Mouse (Mus musculus) layer of hippocampus, adult 8-10 months (tissue): ENCODE data around the gene Vmn1r17. TPM values are rescaled to one million over a fixed set of nuclear protein-coding genes. Genes with fewer than 3 reads are reported as not detected.
"Not testable (repeated sequence)": the region's sequence is repeated elsewhere in the genome, so short reads cannot be mapped to it uniquely, and the experiment has no call there.

Experiments used
- DNase-seq, 2 experiments: peaks; one replicate each; pipeline ENCODE4 v3.0.0; 2022; ENCODE audit warnings: low spot score in 2 of 2
- total RNA-seq, 4 experiments: library from RNA; stranded (reverse); gene quantifications; 2 replicates each; pipeline ENCODE4 v1.2.4; 2022

Gene Vmn1r17
- not detected for total RNA-seq

DNA sequence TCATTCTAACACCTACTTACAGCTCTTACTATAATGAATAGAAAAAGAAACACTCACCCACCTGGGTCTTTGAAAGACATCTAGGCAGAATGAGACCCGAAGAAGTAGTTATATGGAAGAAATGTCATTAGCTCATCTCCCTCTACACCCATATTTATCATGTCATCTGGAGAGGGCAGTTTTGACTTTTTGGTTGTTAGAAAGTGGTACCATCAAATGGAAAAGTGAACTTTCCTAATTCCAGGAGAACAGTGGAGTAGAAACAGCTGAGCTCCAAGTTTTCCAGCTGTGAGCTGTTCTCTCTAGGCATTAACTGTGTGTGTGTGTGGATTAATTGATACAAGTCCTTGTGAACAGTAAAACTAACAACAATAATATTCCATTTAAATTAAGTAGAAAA is at the start of gene Vmn1r17:
Gene Vmn1r17 (minus strand): TSS at position 101 of the 400 bp plus-strand sequence.
- DNase-seq = no peak

DNA sequence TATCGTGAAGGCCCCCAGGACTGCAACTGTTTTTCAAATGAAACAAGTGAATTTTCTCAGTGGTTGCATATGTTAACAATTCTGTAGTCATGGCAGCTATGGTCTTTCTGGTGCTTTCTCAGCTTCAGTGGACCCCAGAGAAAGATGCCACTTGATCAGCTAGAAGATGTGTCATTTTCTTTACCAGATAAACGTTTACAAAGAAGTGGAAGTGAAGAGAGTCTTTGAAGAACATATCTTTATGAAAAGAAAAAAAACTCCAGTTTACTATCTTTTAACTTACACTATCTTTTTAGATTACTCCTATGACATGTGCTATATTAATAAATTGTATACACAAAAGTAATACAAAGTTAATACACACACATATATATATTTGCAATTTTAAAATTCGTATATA is 40.0 kb upstream of the Vmn1r17 start, which contains the start of gene Vmn1r19:
Gene Vmn1r19 (plus strand): TSS at position 301 of the 400 bp plus-strand sequence.
- DNase-seq = not testable (repeated sequence)

DNA sequence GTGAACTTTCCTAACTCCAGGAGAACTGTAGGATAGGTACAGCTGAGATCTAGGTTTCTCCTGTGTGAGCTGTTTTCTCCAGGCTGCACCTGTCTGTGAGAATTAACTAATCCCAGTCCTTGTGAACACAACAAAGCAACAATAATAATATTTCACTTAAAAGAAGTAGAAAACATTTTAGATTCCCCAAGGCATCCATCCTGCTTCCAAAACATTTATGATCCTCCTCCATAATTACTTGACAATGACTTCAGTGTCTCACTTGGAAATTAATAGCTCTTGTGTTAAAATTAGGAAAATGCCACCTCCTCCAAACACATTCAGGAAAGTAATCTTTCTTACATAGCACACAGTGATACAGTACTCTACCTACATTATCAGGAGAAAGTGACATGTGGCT is 32.2 kb upstream of the Vmn1r17 start, which contains the start of gene Vmn1r18:
Gene Vmn1r18 (minus strand): TSS at position 101 of the 400 bp plus-strand sequence.
- DNase-seq = no peak

DNA sequence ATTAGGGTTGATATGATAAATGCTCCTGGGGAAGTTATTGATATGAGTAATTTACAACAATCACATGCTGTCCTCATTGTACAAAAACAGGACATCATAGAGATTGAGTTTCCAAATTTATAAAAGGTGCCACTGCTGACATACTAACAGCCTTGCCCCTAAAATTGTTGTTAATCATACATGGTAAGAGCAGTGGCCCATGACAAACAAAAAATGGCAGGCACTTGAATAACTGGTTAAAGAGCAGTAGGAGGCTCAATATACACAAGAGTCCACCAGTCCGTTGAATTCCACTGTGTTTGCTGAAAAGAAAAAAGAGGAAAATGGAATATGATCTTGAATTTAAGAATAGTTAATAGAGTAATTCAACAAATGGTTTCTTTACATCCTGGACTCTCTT is 4.0 kb upstream of the Vmn1r17 start:
- no peak for DNase-seq

DNA sequence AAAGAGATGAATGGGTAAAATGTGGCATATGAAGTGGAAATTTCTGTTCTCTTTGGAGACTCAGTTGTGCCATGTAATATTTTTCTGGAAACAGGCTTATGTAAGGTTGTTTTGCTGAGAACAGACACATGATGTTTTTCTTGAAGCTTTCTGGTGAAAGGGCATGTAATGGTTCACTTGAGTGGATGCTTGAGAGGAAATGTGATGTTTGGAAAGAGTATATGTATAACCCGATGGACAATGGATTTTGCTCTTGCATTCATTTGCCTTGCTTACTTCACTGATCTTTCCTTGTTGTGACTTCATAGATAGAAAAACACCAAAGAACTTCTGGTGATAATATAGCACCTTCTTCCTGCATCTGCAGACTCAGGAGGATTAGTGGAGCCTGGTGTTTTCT is 2.3 kb upstream of the Vmn1r17 start:
- not testable (repeated sequence) for DNase-seq

DNA sequence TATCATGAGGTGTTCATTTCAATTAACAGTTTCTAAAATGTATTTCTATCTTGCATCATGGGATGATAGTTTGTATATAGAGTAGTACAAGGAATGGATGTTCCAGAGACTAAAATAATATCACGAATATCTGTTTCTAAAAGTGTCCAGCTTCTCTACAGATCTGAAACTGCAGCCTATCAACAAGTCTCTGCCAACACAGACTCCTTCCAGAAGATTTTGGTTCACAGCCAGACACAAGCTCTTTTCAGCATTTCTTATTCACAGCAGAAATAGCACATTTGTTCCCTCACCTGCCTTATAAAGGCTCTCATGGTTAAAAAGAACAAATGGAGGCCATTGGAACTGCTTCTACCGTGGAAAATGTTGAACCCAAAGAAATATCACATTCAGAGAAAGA is 6.7 kb downstream of the Vmn1r17 start:
- DNase-seq = no peak

DNA sequence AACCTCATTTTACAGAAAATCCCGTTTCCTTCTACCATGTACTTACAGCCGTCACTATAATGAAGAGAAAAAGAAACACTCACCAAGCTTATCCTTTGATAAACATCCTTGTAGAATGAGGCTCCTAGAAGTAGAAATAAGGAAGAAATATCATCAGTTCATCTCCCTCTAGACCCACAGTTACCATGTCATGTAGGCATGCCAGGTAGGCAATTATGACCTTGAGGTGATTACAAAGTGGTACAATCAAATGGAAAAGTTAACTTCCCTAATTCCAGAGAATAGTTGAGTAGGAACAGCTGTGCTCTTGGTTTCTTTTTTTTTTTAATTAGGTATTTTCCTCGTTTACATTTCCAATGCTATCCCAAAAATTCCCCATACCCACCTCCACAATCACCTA is 34.1 kb downstream of the Vmn1r17 start, which contains the start of gene Vmn1r16:
Gene Vmn1r16 (minus strand): TSS at position 101 of the 400 bp plus-strand sequence.
- DNase-seq = no peak

DNA sequence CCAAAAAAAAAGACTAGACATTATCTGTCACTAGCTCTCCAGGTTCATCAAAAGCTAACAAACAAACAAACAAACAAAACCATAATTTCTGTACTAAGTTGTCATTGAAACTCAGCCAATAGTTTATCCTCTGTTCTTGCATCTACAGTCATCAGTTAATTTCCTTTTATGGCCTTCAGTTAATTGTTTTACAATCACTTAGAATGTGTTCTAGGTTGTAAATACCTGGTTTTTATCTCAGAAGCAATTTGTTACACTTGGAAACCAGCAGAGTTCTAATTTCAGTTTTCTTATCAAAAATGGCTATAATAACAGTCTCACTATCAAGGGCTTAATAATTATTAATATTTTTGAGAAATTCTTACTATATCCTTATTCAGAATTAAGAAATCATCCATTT is 37.4 kb downstream of the Vmn1r17 start:
- DNase-seq = no peak

Other genes starting within 250 kb of the Vmn1r17 start
- gene Vmn1r11, start 230.3 kb downstream of the Vmn1r17 start, total RNA-seq = not detected
- gene Vmn1r12, start 206.8 kb downstream of the Vmn1r17 start, total RNA-seq = under 1 TPM in 1 of 4 experiments, not detected in 3; 0.06 TPM
- gene Vmn1r13, start 160.4 kb downstream of the Vmn1r17 start, total RNA-seq = not detected
- not detected for gene Vmn1r14, start 132.0 kb downstream of the Vmn1r17 start, total RNA-seq
- gene Vmn1r15, start 105.8 kb downstream of the Vmn1r17 start, total RNA-seq = not detected
- not detected for gene Vmn1r16, start 34.2 kb downstream of the Vmn1r17 start, total RNA-seq
- not detected for gene Vmn1r18, start 32.1 kb upstream of the Vmn1r17 start, total RNA-seq
- not detected for gene Vmn1r19, start 40.1 kb upstream of the Vmn1r17 start, total RNA-seq
- not detected for gene Vmn1r20, start 65.2 kb upstream of the Vmn1r17 start, total RNA-seq
- gene Ppm1k, start 171.7 kb upstream of the Vmn1r17 start, total RNA-seq = 10 to 100 TPM; 71.1 to 92.2 (median 79.2) TPM
- gene Herc6, start 217.3 kb upstream of the Vmn1r17 start, total RNA-seq = 10 to 100 TPM in 3 of 4 experiments, 1 to 10 TPM in 1; 9.7 to 13.5 (median 11.4) TPM